Mouse (Mus musculus) ES-E14 (cell line): Measurements from ENCODE around the gene Fam114a2.

Experiments used
- CHD2 ChIP-seq: IDR thresholded peaks from 2 replicates; pipeline ENCODE4 v1.6.1; 2014; ENCODE audit warnings: mild to moderate bottlenecking, low read depth, low read length, inconsistent platforms
- HCFC1 ChIP-seq: IDR thresholded peaks from 2 replicates; pipeline ENCODE4 v1.6.1; 2012; ENCODE audit warnings: low read length, inconsistent platforms, borderline replicate concordance; ENCODE audit not compliant: insufficient read depth
- MAFK ChIP-seq: IDR thresholded peaks from 2 replicates; pipeline ENCODE4 v1.6.1; 2014; ENCODE audit warnings: mild to moderate bottlenecking, low read depth, low read length, inconsistent platforms; ENCODE audit not compliant: insufficient read depth
- ZC3H11A ChIP-seq: IDR thresholded peaks from 2 replicates; pipeline ENCODE4 v1.6.1; 2012; ENCODE audit warnings: low read depth, mild to moderate bottlenecking, inconsistent platforms, low read length, borderline replicate concordance
- ZNF384 ChIP-seq: IDR thresholded peaks from 2 replicates; pipeline ENCODE4 v1.6.1; 2012; ENCODE audit warnings: low read depth, low read length, inconsistent platforms

GRCm38 (mm10) chr11:57532306-57532705, 13.9 kb upstream of the Fam114a2 start:
- no peak for TF ChIP-seq ZC3H11A
- TF ChIP-seq MAFK, result no peak
- no peak for TF ChIP-seq ZNF384
- no peak for TF ChIP-seq CHD2
- TF ChIP-seq HCFC1, result no peak
